Mouse (Mus musculus) forebrain, embryonic 13.5 days (tissue): Measurements from ENCODE around the gene Myo16. TPM values are rescaled to one million over a fixed set of nuclear protein-coding genes. Genes with fewer than 3 reads are reported as not detected.

Source experiments
- ATAC-seq: fragments of 200-750 bp; cut with Nextera tagmentation; 2 replicates; pipeline ENCODE4 v1.8.0; 2017
- H3K27ac ChIP-seq: fragments of 300-500 bp; sonication (generic); 2 replicates; pipeline ENCODE4 v1.5.1; 2015; ENCODE audit warnings: inconsistent platforms, mild to moderate bottlenecking, moderate library complexity
- H3K27me3 ChIP-seq: fragments of 300-500 bp; sonication (generic); 2 replicates; pipeline ENCODE4 v1.6.1; 2015; ENCODE audit warnings: mild to moderate bottlenecking, inconsistent platforms
- H3K36me3 ChIP-seq: fragments of 300-500 bp; sonication (generic); 2 replicates; pipeline ENCODE4 v1.6.1; 2015; ENCODE audit warnings: mild to moderate bottlenecking, inconsistent platforms; ENCODE audit not compliant: poor library complexity, severe bottlenecking
- H3K4me1 ChIP-seq: fragments of 300-500 bp; sonication (generic); 2 replicates; pipeline ENCODE4 v1.6.1; 2015; ENCODE audit warnings: inconsistent platforms
- H3K4me2 ChIP-seq: fragments of 300-500 bp; sonication (generic); 2 replicates; pipeline ENCODE4 v1.6.1; 2015; ENCODE audit warnings: inconsistent platforms, mild to moderate bottlenecking, moderate library complexity
- H3K4me3 ChIP-seq: fragments of 300-500 bp; sonication (generic); 2 replicates; pipeline ENCODE4 v1.5.1; 2015; ENCODE audit warnings: mild to moderate bottlenecking, inconsistent platforms
- H3K9ac ChIP-seq: fragments of 300-500 bp; sonication (generic); 2 replicates; pipeline ENCODE4 v1.6.1; 2015; ENCODE audit warnings: mild to moderate bottlenecking, inconsistent platforms
- H3K9me3 ChIP-seq: fragments of 300-500 bp; sonication (generic); replicated peaks from 2 replicates; pipeline ENCODE4 v1.6.1; 2016; ENCODE audit warnings: inconsistent platforms
- WGBS: fragments of 180-500 bp; shearing (Covaris S2); methylation state at CpG from one replicate; pipeline ENCODE4 v1.1.7; 2015; 5-methylcytosine and 5-hydroxymethylcytosine counted together
- polyA plus RNA-seq: library from polyadenylated mRNA; unstranded; fragments of >200 nt; fragmentation: Nextera tagmentation; extraction: Ambion mirVana; gene quantifications from 2 replicates; pipeline ENCODE4 v1.2.1, GENCODE M21; 2015

Gene Myo16
- polyA plus RNA-seq, 1 experiment from 2014 or later = 2.0 TPM

DNA sequence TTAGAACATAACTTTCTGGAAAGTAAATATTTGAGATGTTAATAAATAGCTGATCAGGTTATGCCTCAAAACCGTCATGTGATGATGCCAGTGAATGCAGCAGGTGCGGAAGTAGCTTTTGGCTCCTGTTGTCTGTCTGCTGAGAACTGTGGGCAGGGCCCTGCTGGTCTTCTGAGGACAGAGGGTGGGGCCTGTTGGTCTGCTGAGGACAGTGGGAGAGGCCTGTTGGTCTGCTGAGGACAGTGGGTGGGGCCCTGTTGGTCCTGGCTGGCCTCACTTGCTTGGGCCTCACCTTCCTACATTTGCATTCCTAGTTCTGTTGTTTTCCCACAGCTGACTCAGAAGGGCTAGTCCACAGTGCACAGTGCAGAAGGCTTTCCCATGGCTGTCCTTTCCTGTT, 466.0 kb downstream of the Myo16 start:
- Histone ChIP-seq H3K27ac (no peak overlapping the region), H3K9ac (no peak overlapping the region), H3K9me3 (no peaks in the 10 kb centered on the region; the same call in 1 of the 2 replicates), H3K27me3 (no peaks in the 10 kb centered on the region), H3K36me3 (no peaks in the 10 kb centered on the region), H3K4me2 (no peak overlapping the region), H3K4me3 (no peak overlapping the region), H3K4me1 (no peaks in the 10 kb centered on the region)
- 87% methylated on average over 2 of the region's 2 CpGs for WGBS
- no peak for ATAC-seq

GRCm38 (mm10) chr8:10625262-10625661, 471.6 kb downstream of the Myo16 start:
- Histone ChIP-seq H3K4me1 (peaks cover 33% of the 10 kb centered on the region), H3K9me3 (no peaks in the 10 kb centered on the region; the same call in 1 of the 2 replicates), H3K27me3 (no peaks in the 10 kb centered on the region), H3K4me3 (no peak overlapping the region), H3K36me3 (no peaks in the 10 kb centered on the region), H3K9ac (no peak overlapping the region), H3K27ac (no peak overlapping the region), H3K4me2 (0 out of 2 replicates have a peak overlapping the region, but pooled peaks have one; percentile 5)
- ATAC-seq = no peak; the same call in 1 of the 2 replicates
- WGBS = 9% methylated on average over 5 of the region's 5 CpGs

DNA sequence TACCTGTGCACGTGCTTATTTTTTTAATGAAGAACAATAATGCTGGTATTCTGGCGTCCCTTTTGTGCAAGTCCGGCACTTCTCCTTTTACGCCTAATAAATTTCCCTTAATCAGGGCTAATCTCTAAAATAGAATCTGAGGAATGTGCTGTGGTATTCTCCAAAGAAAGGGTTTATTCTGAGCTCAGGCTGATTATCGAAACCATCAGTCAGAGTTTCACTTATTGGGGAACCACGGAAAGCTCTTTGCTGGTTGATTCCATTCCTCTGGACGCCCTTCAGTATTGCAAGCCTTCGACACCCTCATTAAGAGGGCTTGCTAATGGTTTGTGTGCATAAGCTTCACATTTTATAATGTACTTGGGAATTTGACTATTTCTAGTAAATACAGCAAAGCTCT, 475.0 kb downstream of the Myo16 start:
- 10% methylated on average over 8 of the region's 8 CpGs for WGBS
- H3K9ac ChIP-seq = no peak overlapping the region
- H3K4me3 ChIP-seq = no peak overlapping the region
- H3K9me3 ChIP-seq = no peaks in the 10 kb centered on the region; the same call in 1 of the 2 replicates
- no peak overlapping the region for H3K27ac ChIP-seq
- ATAC-seq = no peak
- H3K4me2 ChIP-seq = no peak overlapping the region
- no peaks in the 10 kb centered on the region for H3K27me3 ChIP-seq
- peaks cover 40% of the 10 kb centered on the region for H3K4me1 ChIP-seq
- no peaks in the 10 kb centered on the region for H3K36me3 ChIP-seq

DNA sequence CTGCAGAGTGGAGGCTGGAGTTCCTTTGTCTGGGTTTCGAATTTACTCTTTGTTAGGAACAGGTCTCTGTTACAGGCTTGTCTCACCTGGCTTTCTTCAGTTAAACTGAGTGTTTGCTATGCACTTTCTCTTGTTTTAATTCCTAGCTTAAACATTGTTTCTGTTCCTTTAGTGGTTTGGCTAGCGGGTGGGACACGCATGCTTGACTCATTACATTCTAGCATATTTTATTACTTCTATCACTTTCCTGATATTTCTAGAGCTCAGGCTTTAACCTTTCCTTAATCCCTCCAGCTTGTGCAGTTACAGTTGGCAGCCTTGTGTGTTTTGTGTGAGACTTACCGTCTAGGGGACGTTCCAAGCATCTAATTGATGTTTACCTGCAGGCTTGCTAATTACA, 476.2 kb downstream of the Myo16 start:
- Histone ChIP-seq H3K27ac (no peak overlapping the region), H3K9ac (no peak overlapping the region), H3K4me3 (no peak overlapping the region), H3K4me1 (peaks cover 50% of the 10 kb centered on the region), H3K36me3 (no peaks in the 10 kb centered on the region), H3K4me2 (no peak overlapping the region), H3K9me3 (no peaks in the 10 kb centered on the region), H3K27me3 (no peaks in the 10 kb centered on the region)
- no peak for ATAC-seq
- WGBS = 32% methylated on average over 5 of the region's 5 CpGs

DNA sequence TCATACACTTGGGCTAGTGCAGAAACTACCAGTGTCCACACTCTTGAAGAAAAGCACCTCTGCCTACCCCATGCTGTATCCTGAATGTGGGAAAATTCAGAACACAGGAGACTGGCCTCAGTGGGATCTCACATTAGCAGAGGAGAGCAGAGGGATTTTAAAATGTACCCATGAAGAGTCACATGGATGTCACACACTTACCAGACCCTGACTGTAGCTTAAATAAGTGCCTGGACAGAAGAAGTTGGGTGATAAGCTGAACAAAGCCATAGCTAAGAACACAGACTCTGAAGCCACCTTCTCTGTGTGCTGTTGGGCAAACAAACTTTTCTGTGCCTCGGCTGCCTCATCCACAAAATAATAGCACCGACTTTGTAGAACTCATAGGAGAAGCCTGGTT, 477.3 kb downstream of the Myo16 start:
- WGBS = 88% methylated on average over 2 of the region's 2 CpGs

DNA sequence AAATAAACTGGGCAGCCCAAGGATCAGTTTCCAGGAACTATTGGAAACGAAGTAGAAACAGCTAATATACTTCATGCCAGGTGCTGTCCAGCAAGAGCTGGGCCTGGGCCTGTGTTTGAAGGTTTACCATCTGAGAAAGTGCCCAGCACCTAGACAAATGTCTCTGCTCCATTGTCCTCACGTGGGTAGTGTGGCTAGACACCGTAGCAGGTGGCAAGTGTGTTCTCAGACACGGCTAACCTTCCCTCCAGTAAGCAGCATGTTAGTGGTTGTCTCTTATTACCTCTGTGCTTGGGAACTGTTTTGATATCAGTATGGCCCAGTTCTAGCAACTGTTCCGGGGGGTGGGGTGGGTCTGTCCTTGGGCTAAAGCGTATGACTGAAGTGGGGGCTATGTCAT, 478.9 kb downstream of the Myo16 start:
- no peak for ATAC-seq
- WGBS = 68% methylated on average over 6 of the region's 6 CpGs
- Histone ChIP-seq H3K36me3 (no peaks in the 10 kb centered on the region), H3K9me3 (no peaks in the 10 kb centered on the region), H3K27ac (no peak overlapping the region), H3K4me3 (no peak overlapping the region), H3K27me3 (no peaks in the 10 kb centered on the region), H3K4me2 (no peak overlapping the region), H3K4me1 (peaks cover 42% of the 10 kb centered on the region), H3K9ac (no peak overlapping the region)

More for the DNA sequence above, 477.3 kb downstream of the Myo16 start:
- Histone ChIP-seq H3K4me2 (no peak overlapping the region), H3K9me3 (no peaks in the 10 kb centered on the region), H3K27ac (no peak overlapping the region), H3K27me3 (no peaks in the 10 kb centered on the region), H3K4me1 (peaks cover 43% of the 10 kb centered on the region), H3K36me3 (no peaks in the 10 kb centered on the region), H3K4me3 (no peak overlapping the region), H3K9ac (no peak overlapping the region)
- no peak for ATAC-seq

GRCm38 (mm10) chr8:10633360-10634140, 479.8 kb downstream of the Myo16 start:
- Histone ChIP-seq H3K9me3 (no peaks in the 10 kb centered on the region), H3K4me2 (no peak overlapping the region), H3K27me3 (no peaks in the 10 kb centered on the region), H3K27ac (no peak overlapping the region), H3K36me3 (no peaks in the 10 kb centered on the region), H3K4me1 (peaks cover 33% of the 10 kb centered on the region), H3K9ac (no peak overlapping the region), H3K4me3 (no peak overlapping the region)
- ATAC-seq = no peak
- WGBS = 71% methylated on average over 11 of the region's 12 CpGs

GRCm38 (mm10) chr8:10634421-10634820, 480.7 kb downstream of the Myo16 start:
- H3K4me1 ChIP-seq = peaks cover 25% of the 10 kb centered on the region

GRCm38 (mm10) chr8:10638871-10639270, 485.2 kb downstream of the Myo16 start:
- Histone ChIP-seq H3K27me3 (no peaks in the 10 kb centered on the region), H3K4me3 (no peak overlapping the region), H3K36me3 (no peaks in the 10 kb centered on the region), H3K4me2 (no peak overlapping the region), H3K9ac (no peak overlapping the region), H3K9me3 (no peaks in the 10 kb centered on the region), H3K27ac (no peak overlapping the region), H3K4me1 (peaks cover 13% of the 10 kb centered on the region)
- WGBS = 94% methylated on average over 8 of the region's 8 CpGs
- no peak for ATAC-seq

More at GRCm38 (mm10) chr8:10634421-10634820, 480.7 kb downstream of the Myo16 start:
- Histone ChIP-seq H3K9ac (no peak overlapping the region), H3K27me3 (no peaks in the 10 kb centered on the region), H3K9me3 (no peaks in the 10 kb centered on the region), H3K4me2 (no peak overlapping the region), H3K36me3 (no peaks in the 10 kb centered on the region), H3K4me3 (no peak overlapping the region), H3K27ac (no peak overlapping the region)
- ATAC-seq = no peak
- whole genome bisulfite sequencing = 80% methylated on average over 13 of the region's 13 CpGs

- peaks cover 16% of the 10 kb centered on the region for H3K4me1 ChIP-seq
- no peak for ATAC-seq
- H3K4me3 ChIP-seq = no peak overlapping the region
- H3K9me3 ChIP-seq = no peaks in the 10 kb centered on the region
- H3K4me2 ChIP-seq = no peak overlapping the region
- H3K27ac ChIP-seq = no peak overlapping the region
- WGBS = 82% methylated on average over 9 of the region's 9 CpGs
- no peaks in the 10 kb centered on the region for H3K27me3 ChIP-seq
- H3K36me3 ChIP-seq = no peaks in the 10 kb centered on the region
- no peak overlapping the region for H3K9ac ChIP-seq
Measured at GRCm38 (mm10) chr8:10640176-10640810, 486.6 kb downstream of the Myo16 start.

DNA sequence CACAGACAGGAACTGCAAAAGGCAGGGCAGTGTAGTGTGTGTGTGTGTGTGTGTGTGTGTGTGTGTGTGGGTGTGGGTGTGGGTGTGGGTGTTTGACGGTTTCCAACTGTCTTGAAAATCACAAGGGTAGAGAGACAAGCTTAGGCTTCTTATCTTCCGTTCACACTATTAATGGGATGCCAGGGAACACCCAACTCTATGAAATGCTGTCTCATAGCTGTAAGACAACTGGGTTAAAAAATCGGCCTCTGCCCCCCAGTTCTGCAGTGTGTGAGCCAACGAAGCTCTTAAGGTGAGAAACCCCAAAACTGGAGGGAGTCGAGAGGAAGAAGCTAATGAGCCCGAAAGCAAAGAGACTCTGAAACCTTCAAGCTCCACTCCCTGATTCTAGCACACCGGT, 487.1 kb downstream of the Myo16 start:
- H3K27ac ChIP-seq = no peak overlapping the region
- H3K9me3 ChIP-seq = no peaks in the 10 kb centered on the region
- no peaks in the 10 kb centered on the region for H3K27me3 ChIP-seq
- no peak overlapping the region for H3K4me2 ChIP-seq
- H3K9ac ChIP-seq = no peak overlapping the region
- no peaks in the 10 kb centered on the region for H3K36me3 ChIP-seq
- H3K4me3 ChIP-seq = no peak overlapping the region
- WGBS = 84% methylated on average over 7 of the region's 7 CpGs
- H3K4me1 ChIP-seq = peaks cover 16% of the 10 kb centered on the region
- no peak for ATAC-seq

- no peak for ATAC-seq
- Histone ChIP-seq H3K36me3 (no peaks in the 10 kb centered on the region), H3K9me3 (no peaks in the 10 kb centered on the region), H3K4me3 (no peak overlapping the region), H3K4me1 (peaks cover 16% of the 10 kb centered on the region), H3K9ac (no peak overlapping the region), H3K27me3 (no peaks in the 10 kb centered on the region), H3K27ac (no peak overlapping the region), H3K4me2 (no peak overlapping the region)
Measured at GRCm38 (mm10) chr8:10641343-10641742, 487.6 kb downstream of the Myo16 start.
